Mouse (Mus musculus): ENCODE results near the gene Kctd18.

DNA sequence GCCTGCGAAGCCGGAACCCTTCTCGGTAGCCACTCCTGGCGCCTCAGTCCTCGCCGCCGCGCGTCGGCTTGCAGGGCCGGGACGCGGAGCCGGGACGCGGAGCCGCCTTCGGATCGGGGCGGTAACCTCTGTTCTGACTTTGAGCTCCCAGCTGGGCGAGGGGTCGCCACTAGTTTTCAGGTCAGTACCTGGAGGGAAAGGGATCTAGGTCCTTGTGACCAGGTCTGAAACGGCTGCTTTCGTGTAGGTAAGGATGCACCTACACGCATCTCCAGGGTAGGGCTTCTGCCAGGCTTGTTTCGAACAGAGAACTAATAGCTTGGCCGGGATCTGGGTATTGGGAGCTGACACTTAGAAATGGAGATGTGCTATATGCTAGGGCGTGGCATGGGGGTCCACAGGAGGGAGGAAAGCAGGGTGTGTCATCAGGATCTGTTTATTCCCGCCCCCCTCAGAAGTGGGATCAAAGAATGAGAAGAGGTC lies 22.6 kb downstream of the Kctd18 start:
- TF ChIP-seq MEF2A (IDR thresholded peaks at IDR 0.05; ENCODE audit: borderline replicate concordance, low read depth, low read length), result 0 out of 2 replicates have a peak, but pooled peaks have one; percentile 25
- no peak for TF ChIP-seq CTCF (conservative IDR thresholded peaks at IDR 0.05 in 1 of 2, IDR thresholded peaks at IDR 0.05 in 1 of 2; ENCODE audit: low read depth in 2 of 2, low read length in 2 of 2)
- no peak for TF ChIP-seq POLR2A (IDR thresholded peaks at IDR 0.05; ENCODE audit: low read depth, low read length)
- TF ChIP-seq CHD2 (IDR thresholded peaks at IDR 0.05; ENCODE audit: low read length), result no peak
- TF ChIP-seq MAX (IDR thresholded peaks at IDR 0.05; ENCODE audit: low read length), result peak; percentile 7; the same call in 1 of the 2 replicates
